Mouse (Mus musculus) olfactory bulb, adult 2 months (tissue): ENCODE measurements around the gene Mms22l.

Experiments used
- CTCF ChIP-seq: fragments of 200-500 bp; IDR thresholded peaks from 2 replicates; pipeline ENCODE4 v1.5.1; 2012; ENCODE audit warnings: low read depth, mild to moderate bottlenecking, low read length, moderate library complexity; ENCODE audit not compliant: insufficient read depth
- POLR2A ChIP-seq: fragments of 200-500 bp; IDR thresholded peaks from 2 replicates; pipeline ENCODE4 v1.6.1; 2012; ENCODE audit warnings: mild to moderate bottlenecking, low read depth, low read length, moderate library complexity; ENCODE audit not compliant: insufficient read depth

DNA sequence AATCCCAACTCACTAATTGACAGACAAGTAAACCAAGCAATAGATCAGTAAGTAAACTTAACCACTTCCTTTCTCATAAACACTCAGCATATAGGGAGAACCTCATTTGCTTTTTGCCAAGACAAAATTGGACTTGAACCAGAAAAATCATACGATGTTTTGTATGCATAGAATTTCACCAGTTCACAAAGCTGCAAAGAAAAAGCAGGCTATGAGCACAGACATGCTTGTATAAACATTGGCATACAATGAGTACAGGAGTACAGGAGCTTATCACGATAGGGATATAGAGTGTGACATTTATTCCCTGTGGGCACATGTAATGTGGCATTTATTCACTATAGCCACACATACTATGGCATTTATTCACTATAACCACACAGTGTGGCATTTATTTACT lies 134.2 kb downstream of the Mms22l start:
- TF ChIP-seq POLR2A (no peak), CTCF (no peak)
